Mouse (Mus musculus): Measurements from ENCODE around the gene Parp11. TPM values are rescaled to one million over a fixed set of nuclear protein-coding genes. Genes with fewer than 3 reads are reported as not detected.

Gene Parp11
- polyA plus RNA-seq (2014; fragmentation: Nextera tagmentation; extraction: Ambion mirVana): 56.1 and 59.1 TPM in 2 replicates

DNA sequence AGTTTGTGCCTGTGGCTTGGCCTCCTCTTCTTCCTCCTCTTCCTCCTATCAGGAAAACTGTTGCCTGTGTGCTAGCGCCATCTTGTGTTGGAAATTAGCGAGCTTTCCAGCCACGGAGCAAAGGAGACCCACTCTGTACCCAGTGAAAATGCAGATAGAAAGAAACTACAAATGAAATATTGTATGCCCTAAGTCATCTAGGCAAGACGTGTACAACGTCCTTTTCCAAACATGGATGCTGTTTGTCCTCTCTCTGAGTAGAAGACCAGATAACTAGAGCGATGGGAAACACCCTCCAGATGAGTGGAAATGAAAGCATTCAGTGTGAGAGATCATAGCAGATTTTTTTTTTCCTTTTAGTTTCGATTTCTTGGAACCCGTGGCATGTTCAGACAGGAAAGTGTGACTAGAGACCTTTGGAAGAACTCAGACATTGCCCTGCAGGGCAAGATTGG lies at the start of gene Parp11:
TSS of gene Parp11 (plus strand) at position 405 of the 455 bp plus-strand sequence.
- Histone ChIP-seq H3K9me3 (ENCODE audit: control insufficient read depth, low read length) (no peaks in the 10 kb centered on the region), H3K27ac (ENCODE audit: low read depth, low read length) (no peak within 1 kb of the TSS), H3K9ac (ENCODE audit: low read length) (no peak within 1 kb of the TSS), H3K27me3 (ENCODE audit: control insufficient read depth, insufficient read depth, low read length) (no peaks in the 10 kb centered on the region), H3K36me3 (ENCODE audit: control insufficient read depth, insufficient read depth, low read length) (no peaks in the 10 kb centered on the region), H3K4me3 (ENCODE audit: low read depth, low read length) (no peak within 1 kb of the TSS), H3K4me2 (ENCODE audit: low read depth) (no peak within 1 kb of the TSS), H3K4me1 (ENCODE audit: control insufficient read depth, insufficient read depth, low read length) (peaks cover 8% of the 10 kb centered on the region; the same call in 1 of the 2 replicates)
- 19% methylated on average over 8 of the region's 8 CpGs for WGBS
- DNase-seq (ENCODE audit: low spot score) (peak; percentile 73), ATAC-seq (ENCODE audit: insufficient read depth, low FRiP score, low TSS enrichment) (no peak)

DNA sequence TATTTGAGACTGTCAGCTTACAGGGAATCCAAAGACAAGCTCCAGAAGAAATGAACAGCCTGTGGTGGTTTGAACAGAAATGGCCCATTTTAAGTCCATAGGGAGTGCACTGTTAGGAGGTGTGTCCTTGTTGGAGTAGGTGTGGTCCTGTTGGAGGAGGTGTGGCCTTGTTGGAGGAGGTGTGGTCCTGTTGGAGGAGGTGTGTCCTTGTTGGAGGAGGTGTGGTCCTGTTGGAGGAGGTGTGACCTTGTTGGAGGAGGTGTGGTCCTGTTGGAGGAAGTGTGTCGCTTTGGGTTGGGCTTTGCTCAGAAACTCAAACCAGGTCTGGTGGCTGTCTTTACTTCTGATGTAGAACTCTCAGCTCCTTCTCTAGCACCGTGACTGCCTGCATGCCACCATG lies 48.6 kb upstream of the Parp11 start:
- ATAC-seq (ENCODE audit: insufficient read depth, low FRiP score, low TSS enrichment) (no peak), DNase-seq (ENCODE audit: low spot score) (no peak)
- H3K9ac ChIP-seq (ENCODE audit: low read length): no peak overlapping the region
- whole genome bisulfite sequencing: 40% methylated on average over 2 of the region's 2 CpGs
- H3K9me3 ChIP-seq (ENCODE audit: control insufficient read depth, low read length): no peaks in the 10 kb centered on the region
- H3K27me3 ChIP-seq (ENCODE audit: control insufficient read depth, insufficient read depth, low read length): no peaks in the 10 kb centered on the region
- no peak overlapping the region for H3K27ac ChIP-seq (ENCODE audit: low read depth, low read length)
- no peak overlapping the region for H3K4me2 ChIP-seq (ENCODE audit: low read depth)
- no peak overlapping the region for H3K4me3 ChIP-seq (ENCODE audit: low read depth, low read length)
- no peaks in the 10 kb centered on the region for H3K36me3 ChIP-seq (ENCODE audit: control insufficient read depth, insufficient read depth, low read length)
- H3K4me1 ChIP-seq (ENCODE audit: control insufficient read depth, insufficient read depth, low read length): peaks cover 8% of the 10 kb centered on the region

- WGBS: 71% methylated on average over 3 of the region's 3 CpGs
- DNase-seq (ENCODE audit: low spot score) (no peak), ATAC-seq (ENCODE audit: insufficient read depth, low FRiP score, low TSS enrichment) (no peak)
- Histone ChIP-seq H3K9me3 (ENCODE audit: control insufficient read depth, low read length) (no peaks in the 10 kb centered on the region), H3K27ac (ENCODE audit: low read depth, low read length) (no peak overlapping the region), H3K36me3 (ENCODE audit: control insufficient read depth, insufficient read depth, low read length) (no peaks in the 10 kb centered on the region), H3K4me3 (ENCODE audit: low read depth, low read length) (no peak overlapping the region), H3K9ac (ENCODE audit: low read length) (no peak overlapping the region), H3K4me2 (ENCODE audit: low read depth) (no peak overlapping the region), H3K27me3 (ENCODE audit: control insufficient read depth, insufficient read depth, low read length) (no peaks in the 10 kb centered on the region), H3K4me1 (ENCODE audit: control insufficient read depth, insufficient read depth, low read length) (peaks cover 3% of the 10 kb centered on the region)
These were observed 45.2 kb upstream of the Parp11 start for GRCm38 (mm10) chr6:127401419-127401818.

DNA sequence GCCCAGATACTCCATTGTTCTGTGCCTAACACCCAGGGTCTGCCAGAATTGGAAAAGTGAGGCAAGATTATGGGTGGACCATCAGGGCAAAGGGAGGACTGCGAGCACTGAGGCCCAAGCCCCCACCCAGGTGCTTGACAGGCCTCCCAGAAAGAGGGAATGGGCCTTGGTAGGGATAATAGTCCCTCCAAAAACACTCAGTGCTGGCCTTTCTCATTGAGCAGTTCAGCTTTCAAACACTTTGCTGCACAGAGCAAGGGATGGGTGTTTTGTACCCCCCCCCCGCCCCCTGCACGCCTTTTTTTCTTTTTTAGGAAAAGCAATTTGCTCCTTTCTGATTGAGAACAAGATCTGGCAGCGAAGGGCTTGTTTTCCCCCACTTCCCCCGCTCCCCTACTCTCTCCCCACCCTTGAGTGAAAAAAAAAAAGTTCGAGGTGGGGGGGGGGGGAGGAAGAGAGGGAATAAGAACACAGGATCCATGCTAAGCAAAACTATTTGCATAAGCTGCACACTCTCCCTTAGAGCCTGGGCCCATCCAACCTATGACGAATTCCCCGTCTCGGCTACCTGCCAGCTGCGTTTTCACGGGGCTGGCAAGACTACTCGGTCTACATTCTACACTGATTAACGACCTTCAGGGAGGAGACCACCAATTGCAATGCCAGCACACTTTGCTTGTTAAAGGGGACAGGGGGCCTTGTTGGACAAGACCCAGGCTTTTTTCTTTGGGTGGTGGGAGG lies 42.4 kb upstream of the Parp11 start:
- DNase-seq (ENCODE audit: low spot score) (peak; percentile 50), ATAC-seq (ENCODE audit: insufficient read depth, low FRiP score, low TSS enrichment) (peak; percentile 75; the same call in 1 of the 2 replicates)
- WGBS: 39% methylated on average over 12 of the region's 13 CpGs
- Histone ChIP-seq H3K27ac (ENCODE audit: low read depth, low read length) (no peak overlapping the region), H3K36me3 (ENCODE audit: control insufficient read depth, insufficient read depth, low read length) (no peaks in the 10 kb centered on the region), H3K9ac (ENCODE audit: low read length) (no peak overlapping the region), H3K4me1 (ENCODE audit: control insufficient read depth, insufficient read depth, low read length) (peaks cover 8% of the 10 kb centered on the region), H3K4me2 (ENCODE audit: low read depth) (no peak overlapping the region), H3K27me3 (ENCODE audit: control insufficient read depth, insufficient read depth, low read length) (no peaks in the 10 kb centered on the region), H3K4me3 (ENCODE audit: low read depth, low read length) (no peak overlapping the region), H3K9me3 (ENCODE audit: control insufficient read depth, low read length) (no peaks in the 10 kb centered on the region)

DNA sequence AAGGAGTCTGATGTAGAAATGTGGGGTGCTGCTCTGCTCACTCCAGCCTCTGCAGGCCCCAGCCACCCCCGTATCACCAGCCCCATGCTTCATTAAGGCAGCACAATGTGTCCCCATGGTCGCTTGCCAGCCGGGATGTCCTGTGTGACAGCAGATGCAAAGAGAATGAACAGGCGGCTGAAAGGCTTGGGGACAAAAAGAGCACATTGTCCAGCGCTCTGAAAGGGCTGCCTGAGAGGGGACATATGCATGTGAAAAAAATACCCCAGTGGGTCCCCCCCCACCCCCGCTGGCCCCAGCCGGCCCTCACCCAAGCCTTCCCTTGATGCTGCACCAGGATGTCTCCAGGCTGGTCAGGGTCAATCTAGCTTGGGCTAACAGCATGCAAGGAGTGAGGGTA lies 41.0 kb upstream of the Parp11 start:
- ATAC-seq (ENCODE audit: insufficient read depth, low FRiP score, low TSS enrichment) (peak; percentile 69), DNase-seq (ENCODE audit: low spot score) (peak; percentile 53)
- Histone ChIP-seq H3K27me3 (ENCODE audit: control insufficient read depth, insufficient read depth, low read length) (no peaks in the 10 kb centered on the region), H3K36me3 (ENCODE audit: control insufficient read depth, insufficient read depth, low read length) (no peaks in the 10 kb centered on the region), H3K4me1 (ENCODE audit: control insufficient read depth, insufficient read depth, low read length) (peaks cover 8% of the 10 kb centered on the region), H3K9me3 (ENCODE audit: control insufficient read depth, low read length) (no peaks in the 10 kb centered on the region), H3K4me3 (ENCODE audit: low read depth, low read length) (no peak overlapping the region), H3K9ac (ENCODE audit: low read length) (no peak overlapping the region), H3K27ac (ENCODE audit: low read depth, low read length) (no peak overlapping the region), H3K4me2 (ENCODE audit: low read depth) (no peak overlapping the region)
- WGBS: 30% methylated on average over 7 of the region's 7 CpGs

GRCm38 (mm10) chr6:127407742-127408141 lies 38.9 kb upstream of the Parp11 start:
- 37% methylated on average over 4 of the region's 4 CpGs for WGBS
- peaks cover 8% of the 10 kb centered on the region for H3K4me1 ChIP-seq (ENCODE audit: control insufficient read depth, insufficient read depth, low read length)
- no peak overlapping the region for H3K4me3 ChIP-seq (ENCODE audit: low read depth, low read length)
- no peak for ATAC-seq (ENCODE audit: insufficient read depth, low FRiP score, low TSS enrichment)
- no peak overlapping the region for H3K9ac ChIP-seq (ENCODE audit: low read length)
- H3K27me3 ChIP-seq (ENCODE audit: control insufficient read depth, insufficient read depth, low read length): no peaks in the 10 kb centered on the region
- no peak overlapping the region for H3K4me2 ChIP-seq (ENCODE audit: low read depth)
- peak; percentile 45 for DNase-seq (ENCODE audit: low spot score)
- H3K27ac ChIP-seq (ENCODE audit: low read depth, low read length): no peak overlapping the region
- H3K9me3 ChIP-seq (ENCODE audit: control insufficient read depth, low read length): no peaks in the 10 kb centered on the region
- H3K36me3 ChIP-seq (ENCODE audit: control insufficient read depth, insufficient read depth, low read length): no peaks in the 10 kb centered on the region

GRCm38 (mm10) chr6:127417525-127418184 lies 29.0 kb upstream of the Parp11 start:
- DNase-seq (ENCODE audit: low spot score) (no peak), ATAC-seq (ENCODE audit: insufficient read depth, low FRiP score, low TSS enrichment) (no peak)
- Histone ChIP-seq H3K36me3 (ENCODE audit: control insufficient read depth, insufficient read depth, low read length) (no peaks in the 10 kb centered on the region), H3K9ac (ENCODE audit: low read length) (no peak overlapping the region), H3K27ac (ENCODE audit: low read depth, low read length) (no peak overlapping the region), H3K4me2 (ENCODE audit: low read depth) (no peak overlapping the region), H3K27me3 (ENCODE audit: control insufficient read depth, insufficient read depth, low read length) (no peaks in the 10 kb centered on the region), H3K9me3 (ENCODE audit: control insufficient read depth, low read length) (no peaks in the 10 kb centered on the region), H3K4me3 (ENCODE audit: low read depth, low read length) (no peak overlapping the region), H3K4me1 (ENCODE audit: control insufficient read depth, insufficient read depth, low read length) (no peaks in the 10 kb centered on the region)
- 47% methylated on average over 12 of the region's 12 CpGs for WGBS

DNA sequence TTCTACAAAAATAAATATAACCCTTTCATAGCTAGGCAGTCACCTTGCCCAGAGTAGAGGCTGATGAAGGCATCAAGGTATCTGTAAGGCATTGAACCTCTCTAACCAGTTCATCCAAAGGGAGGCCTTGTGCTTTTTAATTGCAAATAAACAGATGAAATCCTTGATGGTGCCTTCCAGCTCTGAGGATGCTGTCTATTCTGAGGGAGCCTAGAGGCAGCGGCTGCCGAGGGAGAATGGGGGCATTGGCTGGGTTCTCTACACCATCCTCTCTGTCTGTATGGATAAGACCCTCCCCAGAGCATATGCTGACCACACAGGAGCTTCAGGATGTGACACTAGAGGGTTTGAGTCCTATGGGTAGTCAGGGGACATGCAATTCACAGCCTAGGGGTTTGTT lies 28.3 kb upstream of the Parp11 start:
- no peak for DNase-seq (ENCODE audit: low spot score)
- Histone ChIP-seq H3K4me1 (ENCODE audit: control insufficient read depth, insufficient read depth, low read length) (no peaks in the 10 kb centered on the region), H3K9me3 (ENCODE audit: control insufficient read depth, low read length) (no peaks in the 10 kb centered on the region), H3K4me2 (ENCODE audit: low read depth) (no peak overlapping the region), H3K27ac (ENCODE audit: low read depth, low read length) (no peak overlapping the region), H3K9ac (ENCODE audit: low read length) (no peak overlapping the region), H3K36me3 (ENCODE audit: control insufficient read depth, insufficient read depth, low read length) (no peaks in the 10 kb centered on the region), H3K4me3 (ENCODE audit: low read depth, low read length) (no peak overlapping the region), H3K27me3 (ENCODE audit: control insufficient read depth, insufficient read depth, low read length) (no peaks in the 10 kb centered on the region)
- WGBS: 69% methylated on average over 2 of the region's 2 CpGs
- ATAC-seq (ENCODE audit: insufficient read depth, low FRiP score, low TSS enrichment): no peak

GRCm38 (mm10) chr6:127420115-127420514 lies 26.5 kb upstream of the Parp11 start:
- no peak for DNase-seq (ENCODE audit: low spot score)
- Histone ChIP-seq H3K4me2 (ENCODE audit: low read depth) (no peak overlapping the region), H3K4me3 (ENCODE audit: low read depth, low read length) (no peak overlapping the region), H3K9ac (ENCODE audit: low read length) (no peak overlapping the region), H3K4me1 (ENCODE audit: control insufficient read depth, insufficient read depth, low read length) (no peaks in the 10 kb centered on the region), H3K36me3 (ENCODE audit: control insufficient read depth, insufficient read depth, low read length) (no peaks in the 10 kb centered on the region), H3K27me3 (ENCODE audit: control insufficient read depth, insufficient read depth, low read length) (no peaks in the 10 kb centered on the region), H3K27ac (ENCODE audit: low read depth, low read length) (no peak overlapping the region), H3K9me3 (ENCODE audit: control insufficient read depth, low read length) (no peaks in the 10 kb centered on the region)
- ATAC-seq (ENCODE audit: insufficient read depth, low FRiP score, low TSS enrichment): no peak
- 79% methylated on average over 2 of the region's 2 CpGs for WGBS

Data from neural tube, embryonic 11.5 days (tissue).